Mouse (Mus musculus): ENCODE data around the gene Teddm1a. TPM values are rescaled to one million over a fixed set of nuclear protein-coding genes. Genes with fewer than 3 reads are reported as not detected.

Teddm1a gene
- polyA plus RNA-seq, 1 experiment from 2014 or later, result not detected

- H3K4me2 ChIP-seq (replicated peaks; ENCODE audit: low read depth, low read length), result peak overlapping the region; percentile 59
- H3K27me3 ChIP-seq (ENCODE audit: control insufficient read depth, insufficient read depth, low read length), result no peaks in the 10 kb centered on the region
- H3K27ac ChIP-seq (ENCODE audit: low read depth, low read length), result peak overlapping the region; percentile 96
- peak overlapping the region; percentile 63 for H3K4me3 ChIP-seq (ENCODE audit: low read depth, low read length)
- H3K9ac ChIP-seq (ENCODE audit: low read depth, low read length), result peak overlapping the region; percentile 79
- ATAC-seq (ENCODE audit: low FRiP score) (peak; percentile 59), DNase-seq (ENCODE audit: low spot score) (no peak)
- under 1% methylated on average over 34 of the region's 36 CpGs for WGBS
- no peaks in the 10 kb centered on the region for H3K9me3 ChIP-seq (ENCODE audit: control insufficient read depth, low read length)
- peaks cover 11% of the 10 kb centered on the region; the same call in 1 of the 2 replicates for H3K36me3 ChIP-seq (ENCODE audit: control insufficient read depth, insufficient read depth, low read length)
- peaks cover 3% of the 10 kb centered on the region; the same call in 1 of the 2 replicates for H3K4me1 ChIP-seq (replicated peaks; ENCODE audit: control insufficient read depth, insufficient read depth, low read length)
Observed at GRCm38 (mm10) chr1:153900381-153900780, 8.8 kb downstream of the Teddm1a start.

GRCm38 (mm10) chr1:153900860-153901730 lies 9.6 kb downstream of the Teddm1a start:
- WGBS, result 3% methylated on average over 25 of the region's 25 CpGs
- peak; percentile 58 for DNase-seq (ENCODE audit: low spot score)

GRCm38 (mm10) chr1:153903006-153903405 lies 11.5 kb downstream of the Teddm1a start:
- Histone ChIP-seq H3K27me3 (ENCODE audit: control insufficient read depth, insufficient read depth, low read length) (no peaks in the 10 kb centered on the region), H3K4me2 (replicated peaks; ENCODE audit: low read depth, low read length) (no peak overlapping the region; the same call in 1 of the 2 replicates), H3K27ac (ENCODE audit: low read depth, low read length) (no peak overlapping the region), H3K36me3 (ENCODE audit: control insufficient read depth, insufficient read depth, low read length) (peaks cover 20% of the 10 kb centered on the region; the same call in 1 of the 2 replicates), H3K4me1 (replicated peaks; ENCODE audit: control insufficient read depth, insufficient read depth, low read length) (peaks cover 3% of the 10 kb centered on the region; the same call in 1 of the 2 replicates), H3K9ac (ENCODE audit: low read depth, low read length) (no peak overlapping the region), H3K4me3 (ENCODE audit: low read depth, low read length) (no peak overlapping the region), H3K9me3 (ENCODE audit: control insufficient read depth, low read length) (no peaks in the 10 kb centered on the region)
- WGBS, result 55% methylated on average over 13 of the region's 13 CpGs
- peak; percentile 53 for DNase-seq (ENCODE audit: low spot score)
- ATAC-seq (ENCODE audit: low FRiP score), result no peak

More at GRCm38 (mm10) chr1:153900860-153901730, 9.6 kb downstream of the Teddm1a start:
- Histone ChIP-seq H3K4me3 (ENCODE audit: low read depth, low read length) (peak overlapping the region; percentile 63), H3K36me3 (ENCODE audit: control insufficient read depth, insufficient read depth, low read length) (peaks cover 14% of the 10 kb centered on the region; the same call in 1 of the 2 replicates), H3K4me2 (replicated peaks; ENCODE audit: low read depth, low read length) (peak overlapping the region; percentile 59), H3K27ac (ENCODE audit: low read depth, low read length) (peak overlapping the region; percentile 96), H3K9ac (ENCODE audit: low read depth, low read length) (peak overlapping the region; percentile 79), H3K27me3 (ENCODE audit: control insufficient read depth, insufficient read depth, low read length) (no peaks in the 10 kb centered on the region), H3K9me3 (ENCODE audit: control insufficient read depth, low read length) (no peaks in the 10 kb centered on the region), H3K4me1 (replicated peaks; ENCODE audit: control insufficient read depth, insufficient read depth, low read length) (peaks cover 3% of the 10 kb centered on the region; the same call in 1 of the 2 replicates)
- no peak for ATAC-seq (ENCODE audit: low FRiP score)

- Histone ChIP-seq H3K9me3 (ENCODE audit: control insufficient read depth, low read length) (no peaks in the 10 kb centered on the region), H3K36me3 (ENCODE audit: control insufficient read depth, insufficient read depth, low read length) (peaks cover 24% of the 10 kb centered on the region; the same call in 1 of the 2 replicates), H3K4me1 (replicated peaks; ENCODE audit: control insufficient read depth, insufficient read depth, low read length) (peaks cover 3% of the 10 kb centered on the region; the same call in 1 of the 2 replicates), H3K27me3 (ENCODE audit: control insufficient read depth, insufficient read depth, low read length) (no peaks in the 10 kb centered on the region), H3K4me2 (replicated peaks; ENCODE audit: low read depth, low read length) (no peak overlapping the region), H3K9ac (ENCODE audit: low read depth, low read length) (no peak overlapping the region), H3K4me3 (ENCODE audit: low read depth, low read length) (no peak overlapping the region), H3K27ac (ENCODE audit: low read depth, low read length) (no peak overlapping the region)
- WGBS, result 96% methylated on average over 14 of the region's 14 CpGs
- ATAC-seq (ENCODE audit: low FRiP score) (no peak), DNase-seq (ENCODE audit: low spot score) (no peak)
Observed at GRCm38 (mm10) chr1:153904236-153904635, 12.7 kb downstream of the Teddm1a start.

- no peak overlapping the region for H3K4me3 ChIP-seq (ENCODE audit: low read depth, low read length)
- H3K27ac ChIP-seq (ENCODE audit: low read depth, low read length), result no peak overlapping the region
- H3K4me1 ChIP-seq (replicated peaks; ENCODE audit: control insufficient read depth, insufficient read depth, low read length), result peaks cover 3% of the 10 kb centered on the region; the same call in 1 of the 2 replicates
- no peak overlapping the region for H3K4me2 ChIP-seq (replicated peaks; ENCODE audit: low read depth, low read length)
- ATAC-seq (ENCODE audit: low FRiP score), result no peak
- no peak overlapping the region for H3K9ac ChIP-seq (ENCODE audit: low read depth, low read length)
- H3K36me3 ChIP-seq (ENCODE audit: control insufficient read depth, insufficient read depth, low read length), result peaks cover 24% of the 10 kb centered on the region; the same call in 1 of the 2 replicates
- no peaks in the 10 kb centered on the region for H3K9me3 ChIP-seq (ENCODE audit: control insufficient read depth, low read length)
- no peak for DNase-seq (ENCODE audit: low spot score)
- no peaks in the 10 kb centered on the region for H3K27me3 ChIP-seq (ENCODE audit: control insufficient read depth, insufficient read depth, low read length)
- 98% methylated on average over 3 of the region's 3 CpGs for WGBS
Observed at GRCm38 (mm10) chr1:153905884-153906283, 14.3 kb downstream of the Teddm1a start.

- WGBS, result 81% methylated on average over 6 of the region's 6 CpGs
- Histone ChIP-seq H3K9me3 (ENCODE audit: control insufficient read depth, low read length) (no peaks in the 10 kb centered on the region), H3K4me1 (replicated peaks; ENCODE audit: control insufficient read depth, insufficient read depth, low read length) (no peaks in the 10 kb centered on the region), H3K27ac (ENCODE audit: low read depth, low read length) (no peak overlapping the region), H3K36me3 (ENCODE audit: control insufficient read depth, insufficient read depth, low read length) (peaks cover 24% of the 10 kb centered on the region; the same call in 1 of the 2 replicates), H3K4me3 (ENCODE audit: low read depth, low read length) (no peak overlapping the region), H3K9ac (ENCODE audit: low read depth, low read length) (no peak overlapping the region), H3K4me2 (replicated peaks; ENCODE audit: low read depth, low read length) (no peak overlapping the region), H3K27me3 (ENCODE audit: control insufficient read depth, insufficient read depth, low read length) (no peaks in the 10 kb centered on the region)
- no peak for ATAC-seq (ENCODE audit: low FRiP score)
- no peak for DNase-seq (ENCODE audit: low spot score)
Observed at GRCm38 (mm10) chr1:153908208-153908607, 16.7 kb downstream of the Teddm1a start.

- Histone ChIP-seq H3K4me3 (ENCODE audit: low read depth, low read length) (no peak overlapping the region), H3K4me2 (replicated peaks; ENCODE audit: low read depth, low read length) (no peak overlapping the region), H3K27me3 (ENCODE audit: control insufficient read depth, insufficient read depth, low read length) (no peaks in the 10 kb centered on the region), H3K36me3 (ENCODE audit: control insufficient read depth, insufficient read depth, low read length) (peaks cover 24% of the 10 kb centered on the region; the same call in 1 of the 2 replicates), H3K9me3 (ENCODE audit: control insufficient read depth, low read length) (no peaks in the 10 kb centered on the region), H3K4me1 (replicated peaks; ENCODE audit: control insufficient read depth, insufficient read depth, low read length) (no peaks in the 10 kb centered on the region), H3K27ac (ENCODE audit: low read depth, low read length) (no peak overlapping the region), H3K9ac (ENCODE audit: low read depth, low read length) (no peak overlapping the region)
- DNase-seq (ENCODE audit: low spot score) (no peak), ATAC-seq (ENCODE audit: low FRiP score) (no peak)
- WGBS, result 90% methylated on average over 4 of the region's 4 CpGs
Observed at GRCm38 (mm10) chr1:153908741-153909140, 17.2 kb downstream of the Teddm1a start.

- no peaks in the 10 kb centered on the region for H3K27me3 ChIP-seq (ENCODE audit: control insufficient read depth, insufficient read depth, low read length)
- WGBS, result 95% methylated on average over 10 of the region's 10 CpGs
- H3K4me2 ChIP-seq (replicated peaks; ENCODE audit: low read depth, low read length), result no peak overlapping the region
- peaks cover 20% of the 10 kb centered on the region; the same call in 1 of the 2 replicates for H3K36me3 ChIP-seq (ENCODE audit: control insufficient read depth, insufficient read depth, low read length)
- no peak overlapping the region for H3K27ac ChIP-seq (ENCODE audit: low read depth, low read length)
- DNase-seq (ENCODE audit: low spot score) (no peak), ATAC-seq (ENCODE audit: low FRiP score) (no peak)
- H3K9ac ChIP-seq (ENCODE audit: low read depth, low read length), result no peak overlapping the region
- no peaks in the 10 kb centered on the region for H3K4me1 ChIP-seq (replicated peaks; ENCODE audit: control insufficient read depth, insufficient read depth, low read length)
- H3K9me3 ChIP-seq (ENCODE audit: control insufficient read depth, low read length), result no peaks in the 10 kb centered on the region
- no peak overlapping the region for H3K4me3 ChIP-seq (ENCODE audit: low read depth, low read length)
Observed at GRCm38 (mm10) chr1:153909213-153909962, 17.8 kb downstream of the Teddm1a start.

Measured in hindbrain, embryonic 11.5 days (tissue).